Mouse (Mus musculus): ENCODE results near the gene Mup21.
A peak's percentile ranks its signal among the peaks of the same experiment; 100 is the strongest.
"Not testable (repeated sequence)": the region's sequence is repeated elsewhere in the genome, so short reads cannot be mapped to it uniquely, and the experiment has no call there.

Gene Mup21

GRCm38 (mm10) chr4:62150811-62151210 lies at the start of gene Mup21:
Mup21 (minus strand) TSS chr4:62150863.
- DNase-seq = no peak

- no peak for DNase-seq
Measured at GRCm38 (mm10) chr4:62199923-62200529, 49.4 kb upstream of the Mup21 start.

GRCm38 (mm10) chr4:62188778-62189177 lies 38.1 kb upstream of the Mup21 start:
- no peak for DNase-seq

- DNase-seq = peak; percentile 8 to 50
Measured at GRCm38 (mm10) chr4:62177282-62177681, 26.6 kb upstream of the Mup21 start.

GRCm38 (mm10) chr4:62174471-62174870 lies 23.8 kb upstream of the Mup21 start:
- DNase-seq = no peak

DNA sequence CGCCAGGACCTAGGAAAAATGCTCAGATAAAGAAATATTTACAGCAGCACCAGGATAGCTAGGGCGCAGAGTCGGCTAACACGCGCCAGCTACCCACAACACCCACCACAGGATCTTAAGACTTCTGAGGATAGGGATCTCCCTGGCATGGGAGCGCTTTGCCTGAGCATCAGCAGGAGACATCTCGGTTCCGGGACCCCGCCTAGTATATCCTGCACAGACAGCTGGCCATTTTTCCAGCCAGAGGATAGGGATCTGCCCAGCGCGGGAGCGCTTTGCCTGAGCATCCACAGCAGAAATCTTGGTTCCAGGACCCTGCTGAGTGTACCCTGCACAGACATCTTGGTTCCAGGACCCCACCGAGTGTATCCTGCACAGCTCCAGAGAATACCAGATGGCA lies 17.0 kb upstream of the Mup21 start:
- not testable (repeated sequence) for DNase-seq

- no peak for DNase-seq
Measured at GRCm38 (mm10) chr4:62158401-62158800, 7.7 kb upstream of the Mup21 start.

GRCm38 (mm10) chr4:62133706-62134105 lies 17.0 kb downstream of the Mup21 start:
- peak; percentile 25 to 78 for DNase-seq

DNA sequence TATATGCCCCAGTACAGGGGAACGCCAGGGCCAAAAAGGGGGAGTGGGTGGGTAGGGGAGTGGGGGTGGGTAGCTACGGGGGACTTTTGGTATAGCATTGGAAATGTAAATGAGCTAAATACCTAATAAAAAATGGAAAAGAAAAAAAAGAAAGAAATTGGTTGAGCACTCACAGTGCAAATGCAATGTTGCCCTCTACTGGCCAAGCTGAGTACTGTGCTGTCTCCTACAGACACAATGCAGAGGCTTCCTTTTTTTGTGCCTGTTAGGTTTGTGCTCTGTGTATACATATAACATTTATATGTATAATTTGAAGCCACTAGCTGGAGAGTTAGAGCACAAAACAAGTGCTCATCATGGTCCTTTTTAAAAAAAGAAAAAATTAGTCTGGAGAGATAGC lies 47.3 kb downstream of the Mup21 start:
- DNase-seq = peak; percentile 14 to 70
